Mouse (Mus musculus): ENCODE results near the gene Zbtb21. TPM values are rescaled to one million over a fixed set of nuclear protein-coding genes. Genes with fewer than 3 reads are reported as not detected.
"Not testable (repeated sequence)": the region's sequence is repeated elsewhere in the genome, so short reads cannot be mapped to it uniquely, and the experiment has no call there.

Zbtb21 gene
- polyA plus RNA-seq, 1 experiment from 2014 or later: 14.0 TPM

- Histone ChIP-seq H3K27ac (ENCODE audit: low read depth) (no peak overlapping the region), H3K9ac (no peak overlapping the region), H3K9me3 (ENCODE audit: low read depth, low read length) (no peaks in the 10 kb centered on the region), H3K36me3 (ENCODE audit: insufficient read depth) (peaks cover 46% of the 10 kb centered on the region), H3K4me2 (no peak overlapping the region), H3K4me3 (ENCODE audit: low read depth, low read length) (no peak overlapping the region), H3K4me1 (ENCODE audit: insufficient read depth) (no peaks in the 10 kb centered on the region), H3K27me3 (ENCODE audit: insufficient read depth, low read length) (no peaks in the 10 kb centered on the region)
- no peak for DNase-seq
- ATAC-seq (ENCODE audit: insufficient read depth): no peak
- TF ChIP-seq CTCF (IDR thresholded peaks at IDR 0.05; ENCODE audit: low read depth): no peak
- 72% methylated on average over 4 of the region's 4 CpGs for WGBS
Measured at GRCm38 (mm10) chr16:97948836-97949235, 13.6 kb downstream of the Zbtb21 start.

- H3K27ac ChIP-seq (ENCODE audit: low read depth); DNase-seq; H3K4me3 ChIP-seq (ENCODE audit: low read depth, low read length); H3K4me2 ChIP-seq; ATAC-seq (ENCODE audit: insufficient read depth); H3K27me3 ChIP-seq (ENCODE audit: insufficient read depth, low read length); H3K9ac ChIP-seq; H3K9me3 ChIP-seq (ENCODE audit: low read depth, low read length); H3K4me1 ChIP-seq (ENCODE audit: insufficient read depth): not testable (repeated sequence)
- H3K36me3 ChIP-seq (ENCODE audit: insufficient read depth): peaks cover 31% of the 10 kb centered on the region
- WGBS: 86% methylated on average over 2 of the region's 2 CpGs
Measured at GRCm38 (mm10) chr16:97946993-97947392, 15.4 kb downstream of the Zbtb21 start.

GRCm38 (mm10) chr16:97941844-97942243, 20.6 kb downstream of the Zbtb21 start:
- Histone ChIP-seq H3K27me3 (ENCODE audit: insufficient read depth, low read length) (no peaks in the 10 kb centered on the region), H3K36me3 (ENCODE audit: insufficient read depth) (no peaks in the 10 kb centered on the region), H3K27ac (ENCODE audit: low read depth) (no peak overlapping the region), H3K9ac (no peak overlapping the region), H3K9me3 (ENCODE audit: low read depth, low read length) (no peaks in the 10 kb centered on the region), H3K4me2 (no peak overlapping the region), H3K4me3 (ENCODE audit: low read depth, low read length) (no peak overlapping the region), H3K4me1 (ENCODE audit: insufficient read depth) (no peaks in the 10 kb centered on the region)
- DNase-seq (no peak), ATAC-seq (ENCODE audit: insufficient read depth) (no peak)
- no peak for TF ChIP-seq CTCF (IDR thresholded peaks at IDR 0.05; ENCODE audit: low read depth)

GRCm38 (mm10) chr16:97940471-97940973, 21.9 kb downstream of the Zbtb21 start:
- Histone ChIP-seq H3K4me1 (ENCODE audit: insufficient read depth) (no peaks in the 10 kb centered on the region), H3K4me3 (ENCODE audit: low read depth, low read length) (no peak overlapping the region), H3K4me2 (no peak overlapping the region), H3K27ac (ENCODE audit: low read depth) (no peak overlapping the region), H3K9ac (no peak overlapping the region), H3K36me3 (ENCODE audit: insufficient read depth) (no peaks in the 10 kb centered on the region), H3K9me3 (ENCODE audit: low read depth, low read length) (no peaks in the 10 kb centered on the region), H3K27me3 (ENCODE audit: insufficient read depth, low read length) (no peaks in the 10 kb centered on the region)
- no peak for TF ChIP-seq CTCF (IDR thresholded peaks at IDR 0.05; ENCODE audit: low read depth)
- DNase-seq (no peak), ATAC-seq (ENCODE audit: insufficient read depth) (no peak)
- WGBS: 87% methylated on average over 3 of the region's 3 CpGs

GRCm38 (mm10) chr16:97935815-97936214, 26.6 kb downstream of the Zbtb21 start:
- H3K4me1 ChIP-seq (ENCODE audit: insufficient read depth): no peaks in the 10 kb centered on the region
- no peak overlapping the region for H3K4me3 ChIP-seq (ENCODE audit: low read depth, low read length)
- no peak overlapping the region for H3K9ac ChIP-seq
- H3K27ac ChIP-seq (ENCODE audit: low read depth): no peak overlapping the region
- H3K9me3 ChIP-seq (ENCODE audit: low read depth, low read length): no peaks in the 10 kb centered on the region
- DNase-seq (no peak), ATAC-seq (ENCODE audit: insufficient read depth) (no peak)
- no peak overlapping the region for H3K4me2 ChIP-seq
- no peaks in the 10 kb centered on the region for H3K36me3 ChIP-seq (ENCODE audit: insufficient read depth)
- 81% methylated on average over 3 of the region's 3 CpGs for WGBS
- H3K27me3 ChIP-seq (ENCODE audit: insufficient read depth, low read length): no peaks in the 10 kb centered on the region
- no peak for TF ChIP-seq CTCF (IDR thresholded peaks at IDR 0.05; ENCODE audit: low read depth)

GRCm38 (mm10) chr16:97930231-97930630, 32.2 kb downstream of the Zbtb21 start:
- H3K9me3 ChIP-seq (ENCODE audit: low read depth, low read length): no peaks in the 10 kb centered on the region

GRCm38 (mm10) chr16:97929520-97929919, 32.9 kb downstream of the Zbtb21 start:
- DNase-seq (no peak), ATAC-seq (ENCODE audit: insufficient read depth) (no peak)
- Histone ChIP-seq H3K27me3 (ENCODE audit: insufficient read depth, low read length) (no peaks in the 10 kb centered on the region), H3K4me3 (ENCODE audit: low read depth, low read length) (no peak overlapping the region), H3K4me2 (no peak overlapping the region), H3K9ac (no peak overlapping the region), H3K9me3 (ENCODE audit: low read depth, low read length) (no peaks in the 10 kb centered on the region), H3K4me1 (ENCODE audit: insufficient read depth) (no peaks in the 10 kb centered on the region), H3K36me3 (ENCODE audit: insufficient read depth) (no peaks in the 10 kb centered on the region), H3K27ac (ENCODE audit: low read depth) (no peak overlapping the region)
- whole genome bisulfite sequencing: 67% methylated on average over 1 of the region's 1 CpGs
- no peak for TF ChIP-seq CTCF (IDR thresholded peaks at IDR 0.05; ENCODE audit: low read depth)

More at GRCm38 (mm10) chr16:97930231-97930630, 32.2 kb downstream of the Zbtb21 start:
- H3K4me1 ChIP-seq (ENCODE audit: insufficient read depth): no peaks in the 10 kb centered on the region
- no peak for TF ChIP-seq CTCF (IDR thresholded peaks at IDR 0.05; ENCODE audit: low read depth)
- ATAC-seq (ENCODE audit: insufficient read depth): no peak
- no peaks in the 10 kb centered on the region for H3K36me3 ChIP-seq (ENCODE audit: insufficient read depth)
- H3K4me3 ChIP-seq (ENCODE audit: low read depth, low read length): no peak overlapping the region
- no peaks in the 10 kb centered on the region for H3K27me3 ChIP-seq (ENCODE audit: insufficient read depth, low read length)
- H3K27ac ChIP-seq (ENCODE audit: low read depth): no peak overlapping the region
- DNase-seq: peak; percentile 21
- no peak overlapping the region for H3K9ac ChIP-seq
- H3K4me2 ChIP-seq: no peak overlapping the region

Measured in lung, embryonic 14.5 days (tissue).